Mouse (Mus musculus) cortical plate, adult 2 months (tissue): ENCODE measurements at regions not wholly inside any gene's neighbourhood (a gene's known extent, or its start where the extent isn't known, plus 50 kb on each side); places are given as distances from the start of the nearest gene placed in this dataset.

Experiments used
- H3K27ac ChIP-seq: fragments of 200-500 bp; 2 replicates; pipeline ENCODE4 v1.5.1; 2012; ENCODE audit warnings: low read length, control low read depth, inconsistent platforms; ENCODE audit not compliant: insufficient read depth
- H3K4me1 ChIP-seq: fragments of 200-500 bp; 2 replicates; pipeline ENCODE4 v1.6.1; 2011; ENCODE audit warnings: low read length; ENCODE audit not compliant: control insufficient read depth, insufficient read depth
- H3K4me3 ChIP-seq: fragments of 200-500 bp; 2 replicates; pipeline ENCODE4 v1.5.1; 2011; ENCODE audit warnings: mild to moderate bottlenecking, low read length, control low read depth; ENCODE audit not compliant: insufficient read depth
- CTCF ChIP-seq: fragments of 200-500 bp; IDR thresholded peaks from 2 replicates; pipeline ENCODE4 v1.5.1; 2011; ENCODE audit warnings: mild to moderate bottlenecking, control low read depth, low read length; ENCODE audit not compliant: insufficient read depth; ENCODE audit errors: extremely low read depth
- POLR2A ChIP-seq: fragments of 200-500 bp; IDR thresholded peaks from 2 replicates; pipeline ENCODE4 v1.6.1; 2011; ENCODE audit warnings: mild to moderate bottlenecking, low read length, control low read depth; ENCODE audit not compliant: insufficient read depth; ENCODE audit errors: extremely low read depth

DNA sequence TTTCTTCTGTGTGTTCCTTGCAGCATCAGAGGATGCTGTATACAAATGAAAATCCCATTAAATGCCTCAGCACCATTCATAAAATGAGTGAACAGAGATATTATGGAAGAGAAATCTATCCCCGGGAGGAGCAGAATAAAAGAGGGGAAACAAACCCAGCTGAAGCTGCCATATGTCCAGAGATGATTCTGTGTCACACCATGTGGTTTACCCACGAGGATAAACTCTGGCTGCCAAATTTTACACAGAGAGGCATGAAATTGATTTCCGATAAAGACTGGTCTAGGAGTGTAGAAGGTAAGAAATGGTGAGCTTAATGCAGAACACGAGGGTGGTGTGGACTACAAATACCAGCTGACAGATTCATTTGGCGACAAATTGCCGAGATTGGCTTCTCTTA, 111.1 kb downstream of the Mbip start:
- no peak overlapping the region for H3K4me3 ChIP-seq
- no peaks in the 10 kb centered on the region for H3K4me1 ChIP-seq
- TF ChIP-seq CTCF = no peak
- no peak for TF ChIP-seq POLR2A
- no peak overlapping the region for H3K27ac ChIP-seq

DNA sequence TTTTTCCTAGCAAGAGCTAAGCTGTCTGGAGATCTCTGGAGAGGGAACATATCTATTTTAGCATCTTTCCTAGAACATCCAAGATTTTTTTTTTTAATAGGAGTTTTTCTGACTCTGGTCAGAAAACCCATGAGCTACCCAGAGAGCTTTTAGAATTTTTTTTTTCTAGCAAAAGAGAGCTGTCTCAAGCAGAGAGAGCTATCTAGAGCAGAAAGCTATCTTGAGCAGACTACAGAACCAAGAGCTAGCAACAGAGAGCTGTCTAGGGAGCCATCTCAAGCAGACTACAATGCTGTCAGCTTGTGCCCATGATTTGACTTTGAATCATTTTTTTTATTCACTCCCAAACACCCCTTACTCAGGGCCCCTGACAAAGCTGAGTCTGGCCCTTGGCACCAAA, 112.5 kb downstream of the Mbip start:
- H3K27ac ChIP-seq = peak overlapping the region; percentile 59; the same call in 1 of the 2 replicates
- H3K4me3 ChIP-seq = no peak overlapping the region
- no peak for TF ChIP-seq CTCF
- TF ChIP-seq POLR2A = no peak
- no peaks in the 10 kb centered on the region for H3K4me1 ChIP-seq

DNA sequence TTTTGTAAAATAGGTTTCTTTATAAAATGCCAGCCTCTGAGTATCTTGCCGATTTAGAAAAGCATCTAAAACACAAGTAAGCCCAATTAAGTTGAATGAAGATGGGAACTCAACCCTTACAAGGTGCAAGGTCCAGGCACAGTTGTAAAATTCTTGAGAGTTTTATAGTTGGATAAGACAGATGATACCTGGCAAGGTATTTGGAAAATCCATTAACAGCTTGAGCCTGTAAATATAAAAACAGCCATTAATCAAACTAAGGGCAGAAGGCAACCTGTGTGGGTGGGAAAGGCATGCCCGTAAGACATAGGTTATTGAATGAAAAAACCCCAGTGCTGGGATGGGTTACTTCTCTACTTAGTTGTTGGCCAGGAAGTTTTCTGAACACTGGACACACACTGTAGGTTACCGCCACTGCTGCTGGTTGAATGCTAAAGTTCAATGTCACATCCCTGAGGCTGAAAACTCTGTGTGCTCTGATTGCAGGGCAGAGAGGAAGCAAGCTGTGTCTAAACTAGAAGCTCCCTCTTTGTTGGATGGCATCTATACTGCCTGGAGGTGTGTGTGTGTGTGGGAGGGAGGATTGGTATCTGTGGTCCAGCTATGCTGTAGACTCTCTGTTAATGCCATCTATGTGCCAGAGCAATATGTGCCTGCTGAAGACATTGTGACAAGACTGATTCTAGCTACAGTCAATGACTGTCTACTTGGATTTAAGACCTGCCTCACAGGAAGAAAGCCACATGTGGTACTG, 121.4 kb downstream of the Mbip start:
- Histone ChIP-seq H3K4me3 (no peak overlapping the region), H3K4me1 (no peaks in the 10 kb centered on the region), H3K27ac (no peak overlapping the region)
- TF ChIP-seq CTCF (no peak), POLR2A (no peak)

DNA sequence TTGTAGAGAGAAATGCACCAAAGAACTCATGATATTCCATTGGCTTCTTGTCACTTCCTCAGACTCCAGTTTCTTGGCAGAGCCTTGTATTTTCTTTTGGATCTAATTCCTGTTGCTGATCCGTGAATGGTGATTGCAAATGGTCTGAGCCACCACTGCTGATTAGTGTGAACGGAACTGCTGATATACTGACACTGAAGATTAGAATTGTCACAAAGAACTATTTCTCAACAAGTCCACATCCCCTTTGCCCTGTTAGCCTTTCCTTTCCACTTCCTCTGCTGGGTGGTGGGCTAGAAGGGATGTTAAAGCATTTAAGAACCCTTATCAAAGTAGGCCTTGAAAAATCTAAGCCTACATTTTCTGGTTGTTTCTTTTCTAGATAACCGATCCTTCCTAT, 152.2 kb downstream of the Mbip start:
- Histone ChIP-seq H3K27ac (no peak overlapping the region), H3K4me1 (no peaks in the 10 kb centered on the region), H3K4me3 (no peak overlapping the region)
- TF ChIP-seq POLR2A = no peak
- TF ChIP-seq CTCF = no peak

DNA sequence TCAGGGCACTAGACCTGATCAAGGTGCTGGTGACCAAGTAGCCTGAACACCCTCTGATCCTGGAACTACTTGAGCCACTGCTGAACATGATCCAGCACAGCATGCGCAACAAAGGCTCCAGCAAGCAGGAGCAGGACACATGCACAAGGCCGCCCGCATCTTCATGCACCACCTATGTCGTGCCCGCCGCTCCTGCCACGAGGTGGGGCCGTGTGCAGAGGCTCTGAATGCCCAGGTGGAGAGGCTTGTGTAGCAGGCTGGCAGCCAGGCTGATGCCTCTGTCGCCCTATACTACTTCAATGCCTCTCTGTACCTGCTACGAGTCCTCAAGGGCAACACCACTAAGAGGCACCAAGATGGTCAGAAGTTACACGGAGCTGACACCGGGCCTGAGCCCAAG, 156.1 kb downstream of the Mbip start:
- Histone ChIP-seq H3K4me3 (no peak overlapping the region), H3K27ac (no peak overlapping the region), H3K4me1 (no peaks in the 10 kb centered on the region)
- TF ChIP-seq POLR2A (no peak), CTCF (no peak)

DNA sequence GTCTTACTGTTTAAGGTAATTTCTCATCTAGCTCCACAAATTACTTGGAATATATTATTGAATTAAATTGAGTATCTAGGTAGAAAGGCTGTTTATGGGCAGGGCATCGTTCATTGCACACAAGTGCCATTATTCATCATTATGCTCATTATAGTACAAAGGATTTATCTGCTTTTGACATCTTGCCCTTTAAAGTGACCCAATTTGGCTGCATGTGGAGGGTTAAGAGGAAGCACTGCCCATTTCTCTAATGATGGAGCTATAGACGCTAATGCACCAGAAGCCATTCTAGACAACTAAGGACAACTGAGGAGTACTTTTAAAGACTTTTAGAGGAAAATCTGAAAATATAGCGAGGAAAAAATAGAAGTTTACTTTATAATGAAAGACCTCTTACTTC, 185.0 kb downstream of the Mbip start:
- Histone ChIP-seq H3K4me3 (no peak overlapping the region), H3K27ac (no peak overlapping the region), H3K4me1 (no peaks in the 10 kb centered on the region)
- no peak for TF ChIP-seq CTCF
- no peak for TF ChIP-seq POLR2A

DNA sequence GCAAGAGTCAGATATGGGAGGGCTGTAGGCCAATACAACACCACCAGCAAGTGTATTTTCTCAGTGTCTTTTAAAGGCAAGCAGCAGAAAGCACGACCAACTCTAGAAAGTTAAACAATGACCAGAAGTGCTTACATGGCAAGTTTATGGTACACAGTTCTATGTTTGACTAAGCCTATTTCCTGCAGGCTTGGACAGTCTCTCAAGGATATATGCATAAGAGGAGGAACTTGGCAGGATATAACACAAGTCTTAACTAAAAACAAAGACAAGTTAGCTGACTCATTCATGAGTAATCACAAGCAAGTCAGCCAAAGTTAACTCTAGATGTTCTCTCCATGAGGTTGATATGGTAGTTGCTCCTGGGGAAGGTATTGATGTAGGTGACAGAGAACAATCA, 201.3 kb downstream of the Mbip start:
- TF ChIP-seq POLR2A (no peak), CTCF (no peak)
- Histone ChIP-seq H3K4me1 (no peaks in the 10 kb centered on the region), H3K4me3 (no peak overlapping the region), H3K27ac (no peak overlapping the region)

DNA sequence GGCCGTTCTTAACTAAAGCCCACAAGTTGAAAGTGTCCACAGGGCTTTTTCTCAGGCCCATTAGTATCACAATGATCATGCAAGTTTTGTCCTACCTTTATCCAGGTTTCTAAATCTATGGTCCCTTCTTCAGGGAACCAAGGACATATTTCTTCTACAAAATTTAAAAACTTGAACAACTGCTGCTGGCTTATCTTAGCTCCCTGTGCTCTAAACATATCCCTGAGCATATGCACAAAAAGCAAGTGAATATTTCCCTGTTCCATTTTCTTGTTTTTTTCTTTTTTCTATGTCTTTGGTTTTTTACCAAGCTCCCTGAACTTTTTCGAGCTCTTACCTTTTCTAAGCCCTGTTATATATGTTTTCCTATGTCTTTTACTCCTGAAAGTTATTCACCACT, 201.9 kb downstream of the Mbip start:
- Histone ChIP-seq H3K27ac (no peak overlapping the region), H3K4me3 (no peak overlapping the region), H3K4me1 (no peaks in the 10 kb centered on the region)
- TF ChIP-seq CTCF (no peak), POLR2A (no peak)

DNA sequence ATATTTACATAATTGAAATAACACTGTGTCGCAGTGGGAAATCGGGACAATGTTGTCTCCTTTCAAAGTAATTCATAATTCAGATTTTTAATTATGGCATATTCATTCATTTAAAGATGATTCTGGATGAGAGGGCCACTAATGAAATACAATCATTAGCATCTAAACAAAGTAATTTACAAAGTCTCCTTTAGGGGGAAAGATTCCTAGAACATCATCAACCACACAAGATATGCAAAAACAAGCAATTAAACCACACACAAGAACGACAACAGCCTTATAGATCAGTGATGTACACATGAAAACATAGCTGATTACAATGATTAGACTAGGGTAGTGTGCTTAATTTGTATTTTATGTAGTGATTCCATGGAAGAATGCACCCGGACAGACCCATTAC, 231.2 kb downstream of the Mbip start:
- Histone ChIP-seq H3K27ac (no peak overlapping the region), H3K4me1 (no peaks in the 10 kb centered on the region), H3K4me3 (no peak overlapping the region)
- TF ChIP-seq POLR2A = no peak
- TF ChIP-seq CTCF = no peak

DNA sequence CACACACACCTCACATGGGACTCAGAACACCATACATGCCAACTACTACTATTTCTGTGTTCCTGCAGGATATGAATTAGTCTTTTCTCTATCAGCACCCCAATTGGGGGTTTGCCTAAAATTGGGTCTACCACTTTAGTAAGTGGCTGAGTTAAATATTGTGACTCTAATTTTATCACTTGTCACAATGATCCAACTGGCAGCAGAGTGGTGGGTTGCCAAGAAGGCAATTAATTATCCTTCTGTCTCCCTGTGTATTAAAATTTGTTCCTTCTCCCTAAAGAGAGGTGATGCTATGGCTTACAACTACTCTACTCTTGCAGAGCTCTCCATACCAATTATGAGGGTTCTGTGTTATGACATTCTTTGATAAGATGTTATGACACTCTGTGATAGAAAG, 245.3 kb downstream of the Brms1l start:
- no peak overlapping the region for H3K4me3 ChIP-seq
- no peaks in the 10 kb centered on the region for H3K4me1 ChIP-seq
- TF ChIP-seq POLR2A = no peak
- no peak overlapping the region for H3K27ac ChIP-seq
